Mouse (Mus musculus) layer of hippocampus, adult 2 months (tissue): ENCODE results near the gene C1s2. TPM values are rescaled to one million over a fixed set of nuclear protein-coding genes. Genes with fewer than 3 reads are reported as not detected.
A peak's percentile ranks its signal among the peaks of the same experiment; 100 is the strongest.
"Not testable (repeated sequence)": the region's sequence is repeated elsewhere in the genome, so short reads cannot be mapped to it uniquely, and the experiment has no call there.

Experiments used
- DNase-seq, 2 experiments: peaks; one replicate each; pipeline ENCODE4 v3.0.0; 2022; ENCODE audit warnings: low spot score in 2 of 2
- H3K27ac ChIP-seq: fragments of 200-600 bp; 2 replicates; pipeline ENCODE4 v1.8.1; 2022
- H3K4me3 ChIP-seq: fragments of 200-600 bp; 2 replicates; pipeline ENCODE4 v1.8.1; 2022; ENCODE audit warnings: mild to moderate bottlenecking
- CTCF ChIP-seq: fragments of 200-600 bp; conservative IDR thresholded peaks from 2 replicates; pipeline ENCODE4 v1.8.1; 2022; ENCODE audit warnings: antibody characterized with exemption, mild to moderate bottlenecking, moderate library complexity
- long read RNA-seq, 2 experiments: library from polyadenylated mRNA; stranded (forward); transcript quantifications; one replicate each; pipeline ENCODE4 v2.0.0; 2021; ENCODE audit warnings: borderline mapping rate in 2 of 2
- total RNA-seq, 2 experiments: library from RNA; stranded (reverse); gene quantifications; 2 replicates each; pipeline ENCODE4 v1.2.3; 2021

The C1s2 gene
- total RNA-seq: under 1 TPM; 0.26 to 0.52 TPM
- long read RNA-seq, experiment 1: 0 reads
- long read RNA-seq, experiment 2: 0 reads

- not testable (repeated sequence) for DNase-seq, H3K4me3 ChIP-seq, H3K27ac ChIP-seq
These were observed at the start of gene C1s2 for GRCm38 (mm10) chr6:124635985-124636384. Gene C1s2 (minus strand): TSS chr6:124636085.

GRCm38 (mm10) chr6:124683591-124684417 is 47.9 kb upstream of the C1s2 start:
- no peak overlapping the region for H3K4me3 ChIP-seq
- 0 out of 2 replicates have a peak overlapping the region, but pooled peaks have one; percentile 12 for H3K27ac ChIP-seq
- DNase-seq: no peak
- TF ChIP-seq CTCF: no peak

DNA sequence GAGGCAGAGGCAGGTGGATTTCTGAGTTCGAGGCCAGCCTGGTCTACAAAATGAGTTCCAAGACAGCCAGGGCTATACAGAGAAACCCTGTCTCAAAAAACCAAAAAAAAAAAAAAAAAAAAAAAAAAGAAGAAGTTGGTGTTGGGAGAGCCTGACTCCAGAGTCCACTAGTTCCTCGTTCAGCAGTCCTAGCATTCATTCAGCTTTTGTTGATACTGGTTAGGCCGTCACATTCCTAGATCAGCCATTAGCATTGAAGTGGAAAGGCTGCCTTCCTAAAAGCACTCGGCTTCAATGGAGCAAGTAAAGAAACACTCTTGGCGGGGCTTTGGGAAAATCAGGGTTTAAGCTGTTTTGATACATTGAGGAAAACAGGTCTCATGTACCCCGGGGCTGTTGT is 46.4 kb upstream of the C1s2 start:
- not testable (repeated sequence) for DNase-seq, H3K4me3 ChIP-seq, H3K27ac ChIP-seq

- H3K4me3 ChIP-seq: no peak overlapping the region
- no peak for TF ChIP-seq CTCF
- H3K27ac ChIP-seq: no peak overlapping the region
- DNase-seq: no peak
These were observed 43.6 kb upstream of the C1s2 start for GRCm38 (mm10) chr6:124679486-124679885.

DNA sequence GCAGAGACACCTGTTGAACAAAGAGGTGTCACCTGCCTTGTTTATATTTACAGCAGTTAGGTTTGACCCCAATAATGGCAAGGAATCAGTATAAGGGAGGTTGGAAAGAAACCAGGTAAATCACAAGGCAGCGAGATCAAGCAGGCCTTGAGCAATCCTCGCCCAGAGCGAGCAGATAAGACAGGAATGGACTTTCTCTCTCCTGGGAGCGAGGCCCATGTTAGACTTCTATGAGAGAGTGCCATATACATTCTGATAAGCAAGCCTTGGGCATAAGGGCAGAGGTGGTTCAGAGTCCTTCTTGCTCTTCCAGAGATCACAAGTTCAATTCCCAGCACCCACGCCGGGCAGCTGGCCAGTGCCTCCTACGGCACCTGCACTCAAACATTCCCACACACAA is 42.9 kb upstream of the C1s2 start:
- H3K27ac ChIP-seq: no peak overlapping the region
- no peak overlapping the region for H3K4me3 ChIP-seq
- no peak for DNase-seq
- no peak for TF ChIP-seq CTCF

DNA sequence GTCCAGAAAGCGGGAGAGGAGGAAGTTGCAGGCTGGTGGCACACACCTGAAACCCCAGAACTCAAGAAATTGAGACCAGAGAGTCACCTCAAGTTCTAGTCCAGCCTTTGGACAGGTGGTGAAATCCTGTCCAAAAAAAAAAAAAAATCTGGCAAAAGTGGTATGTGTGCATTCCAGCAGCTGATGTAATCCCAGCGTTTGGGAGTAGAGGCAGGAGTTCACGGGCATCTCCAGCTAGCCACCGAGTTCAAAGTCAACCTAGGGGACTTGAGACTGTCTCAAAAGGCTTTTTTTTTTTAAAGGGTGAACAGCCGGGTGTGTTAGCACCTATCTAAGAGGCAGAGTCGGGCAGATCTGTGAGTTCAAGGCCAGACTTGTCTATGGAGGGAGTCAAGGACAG is 40.3 kb upstream of the C1s2 start:
- TF ChIP-seq CTCF: no peak
- DNase-seq: no peak
- H3K27ac ChIP-seq: no peak overlapping the region
- no peak overlapping the region for H3K4me3 ChIP-seq

DNA sequence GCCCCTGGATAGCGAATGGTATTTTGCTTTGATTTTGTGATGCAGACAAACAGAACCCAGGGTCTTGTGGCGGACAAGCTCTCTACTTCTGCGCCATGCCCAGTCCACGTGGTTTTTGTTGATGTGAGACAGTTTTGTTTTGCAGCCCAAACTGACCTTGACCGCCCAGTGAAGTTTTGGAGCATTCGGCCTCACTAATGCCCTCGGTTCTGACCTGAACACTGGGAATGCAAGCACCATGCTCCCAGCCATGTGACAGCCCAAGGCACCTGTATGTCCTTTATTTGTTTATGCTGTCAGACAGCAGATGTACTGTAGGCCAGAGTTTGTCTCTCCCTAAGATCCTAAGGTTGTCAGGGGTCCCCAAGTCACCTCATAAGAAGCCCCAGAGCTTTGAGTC is 38.7 kb upstream of the C1s2 start:
- Histone ChIP-seq H3K27ac (no peak overlapping the region), H3K4me3 (no peak overlapping the region)
- no peak for TF ChIP-seq CTCF

DNA sequence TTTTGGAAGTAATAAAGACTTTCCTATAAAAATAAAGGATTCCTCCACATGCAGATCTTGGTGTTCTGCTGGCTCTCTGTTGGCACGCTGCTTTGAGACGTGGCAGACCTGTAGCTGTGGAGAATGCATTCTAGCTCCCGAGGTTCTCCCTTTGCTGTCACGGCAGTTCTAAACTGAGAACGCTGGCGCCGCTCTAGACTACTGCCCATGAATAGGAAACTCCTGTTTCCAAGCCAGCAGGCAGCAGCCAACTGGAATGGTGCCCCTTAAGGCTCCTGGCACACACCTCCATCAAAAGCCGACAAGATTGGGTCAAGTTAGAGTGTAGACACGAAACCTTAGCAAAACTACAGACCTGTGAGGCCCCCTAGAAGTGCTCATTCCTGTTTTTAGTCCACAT is 37.7 kb upstream of the C1s2 start:
- TF ChIP-seq CTCF: 0 out of 2 replicates have a peak, but pooled peaks have one; percentile 7
- peak overlapping the region; percentile 37 for H3K27ac ChIP-seq
- no peak overlapping the region for H3K4me3 ChIP-seq
- peak; percentile 17 to 33 for DNase-seq

More for the DNA sequence above, 38.7 kb upstream of the C1s2 start:
- no peak for DNase-seq

DNA sequence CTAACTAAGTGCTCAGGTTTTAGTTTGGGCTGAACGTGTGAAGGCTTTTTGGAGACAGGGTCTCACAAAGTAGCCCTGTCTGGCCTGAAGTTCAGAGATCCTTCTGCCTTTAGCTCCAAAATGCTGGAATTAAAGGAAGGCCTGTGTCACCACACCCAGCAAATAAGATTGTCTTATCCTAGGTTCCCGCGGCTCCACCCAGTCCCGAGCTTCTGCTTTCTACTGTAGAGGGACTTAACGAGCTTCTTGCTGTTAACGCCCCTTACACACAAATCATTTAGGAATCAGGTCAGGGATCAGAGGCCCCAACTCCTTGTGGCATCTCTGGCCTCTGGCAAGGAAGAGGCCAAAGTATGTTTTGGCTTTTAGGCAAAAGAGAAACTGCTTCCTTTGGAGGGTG is 36.2 kb upstream of the C1s2 start:
- Histone ChIP-seq H3K27ac (peak overlapping the region; percentile 43; the same call in 1 of the 2 replicates), H3K4me3 (no peak overlapping the region)
- DNase-seq: no peak
- no peak for TF ChIP-seq CTCF

- TF ChIP-seq CTCF: no peak
- Histone ChIP-seq H3K4me3 (no peak overlapping the region), H3K27ac (peak overlapping the region; percentile 18; the same call in 1 of the 2 replicates)
- no peak for DNase-seq
These were observed 34.5 kb upstream of the C1s2 start for GRCm38 (mm10) chr6:124670281-124670900.

DNA sequence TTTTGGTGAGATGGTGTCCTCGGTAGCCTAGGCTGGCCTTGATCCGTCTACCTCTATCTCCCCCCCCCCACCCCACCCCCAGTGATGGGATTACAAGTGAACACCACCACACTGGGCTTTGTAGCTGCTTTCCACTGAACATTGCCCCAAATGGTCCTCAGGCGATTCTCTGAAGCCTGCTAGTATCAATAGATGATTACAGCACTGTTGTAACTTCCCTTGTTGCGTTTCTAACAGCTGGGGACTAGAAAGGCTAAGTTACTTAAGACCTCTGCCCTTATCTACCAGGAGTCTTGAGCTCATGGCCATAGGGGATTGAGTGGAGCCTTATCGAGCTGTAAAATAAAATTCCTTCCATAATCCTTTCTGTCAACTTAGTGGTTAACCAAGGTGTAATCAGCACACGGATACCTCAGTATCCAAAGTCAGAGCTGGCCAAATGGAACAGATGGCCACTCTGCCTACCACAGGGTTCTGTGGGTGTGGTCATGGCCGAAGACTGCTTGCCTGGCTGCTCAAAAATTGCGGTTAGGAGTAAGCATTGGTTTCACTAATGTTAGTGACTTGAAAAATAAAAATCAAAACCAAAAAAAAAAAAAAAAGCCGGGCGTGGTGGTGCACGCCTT is 33.5 kb upstream of the C1s2 start:
- no peak overlapping the region for H3K27ac ChIP-seq
- TF ChIP-seq CTCF: no peak
- no peak overlapping the region for H3K4me3 ChIP-seq
- DNase-seq: no peak

GRCm38 (mm10) chr6:124665011-124665410 is 29.1 kb upstream of the C1s2 start:
- no peak overlapping the region for H3K27ac ChIP-seq
- no peak for DNase-seq

DNA sequence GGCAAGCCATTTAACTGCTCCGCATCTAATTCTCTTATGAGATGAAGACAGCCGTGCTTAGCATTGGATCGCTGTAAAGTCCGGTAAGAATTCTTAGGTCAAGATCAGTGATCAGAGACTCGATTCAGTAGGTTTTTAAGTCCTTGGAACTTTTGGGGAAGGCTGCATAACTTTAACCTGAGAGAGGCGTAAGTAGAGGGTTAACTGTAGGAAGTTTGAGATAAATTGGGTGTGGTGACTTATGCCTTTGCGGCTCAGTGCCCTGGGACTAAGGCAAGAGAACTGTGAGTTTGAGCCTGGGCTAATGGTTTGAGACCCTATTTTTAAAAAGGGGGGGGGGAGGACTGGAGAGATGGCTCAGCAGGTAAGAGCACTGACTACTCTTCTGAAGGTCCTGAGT is 28.4 kb upstream of the C1s2 start:
- peak overlapping the region; percentile 74 for H3K4me3 ChIP-seq
- no peak for TF ChIP-seq CTCF

More at GRCm38 (mm10) chr6:124665011-124665410, 29.1 kb upstream of the C1s2 start:
- TF ChIP-seq CTCF: no peak
- no peak overlapping the region for H3K4me3 ChIP-seq

DNA sequence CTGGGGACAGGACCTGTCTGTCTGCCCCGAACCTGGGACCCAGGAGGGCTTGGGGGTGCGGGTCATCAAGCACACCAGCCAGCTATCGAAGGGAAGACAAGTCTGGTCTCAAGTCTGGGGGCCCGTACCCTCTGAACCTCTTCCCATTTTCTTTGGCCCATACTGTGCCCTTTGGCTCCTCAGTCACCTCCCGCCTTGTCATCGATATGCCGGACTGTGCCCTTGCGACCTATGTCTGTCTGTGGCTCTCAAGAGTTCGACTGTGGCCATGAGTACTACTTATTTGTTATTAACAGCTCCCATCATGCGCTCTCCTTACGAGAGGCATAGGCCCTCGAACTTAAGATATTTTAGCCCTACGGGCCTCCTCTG is 27.5 kb upstream of the C1s2 start:
- Histone ChIP-seq H3K4me3 (peak overlapping the region; percentile 74), H3K27ac (peak overlapping the region; percentile 95)
- DNase-seq: no peak
- no peak for TF ChIP-seq CTCF

More for the DNA sequence above, 28.4 kb upstream of the C1s2 start:
- no peak overlapping the region for H3K27ac ChIP-seq
- DNase-seq: no peak
